Mouse (Mus musculus) hindbrain, postnatal 0 days (tissue): ENCODE results near the gene Txndc2. TPM values are rescaled to one million over a fixed set of nuclear protein-coding genes. Genes with fewer than 3 reads are reported as not detected.
A peak's percentile ranks its signal among the peaks of the same experiment; 100 is the strongest.

Experiments used
- ATAC-seq: fragments of 200-750 bp; cut with Nextera tagmentation; 2 replicates; pipeline ENCODE4 v1.8.0; 2017; ENCODE audit warnings: mild to moderate bottlenecking, moderate TSS enrichment, moderate library complexity
- DNase-seq: peaks from one replicate; pipeline ENCODE4 v3.0.0-alpha.2; 2015; ENCODE audit warnings: low spot score
- H3K27ac ChIP-seq: fragments of 300-500 bp; sonication (generic); 2 replicates; pipeline ENCODE4 v1.5.1; 2014; ENCODE audit warnings: mild to moderate bottlenecking
- H3K27me3 ChIP-seq: fragments of 300-500 bp; sonication (generic); 2 replicates; pipeline ENCODE4 v1.6.1; 2014; ENCODE audit warnings: low read length, mixed read lengths; ENCODE audit not compliant: insufficient read depth
- H3K36me3 ChIP-seq: fragments of 300-500 bp; sonication (generic); 2 replicates; pipeline ENCODE4 v1.6.1; 2014; ENCODE audit warnings: low read length, mixed read lengths; ENCODE audit not compliant: insufficient read depth
- H3K4me1 ChIP-seq: fragments of 300-500 bp; sonication (generic); 2 replicates; pipeline ENCODE4 v1.6.1; 2014; ENCODE audit warnings: antibody characterized with exemption, low read length, mixed read lengths; ENCODE audit not compliant: insufficient read depth
- H3K4me2 ChIP-seq: fragments of 300-500 bp; sonication (generic); 2 replicates; pipeline ENCODE4 v1.6.1; 2014; ENCODE audit warnings: low read depth, mild to moderate bottlenecking, low read length, moderate library complexity, mixed read lengths
- H3K4me3 ChIP-seq: fragments of 300-500 bp; sonication (generic); 2 replicates; pipeline ENCODE4 v1.5.1; 2014; ENCODE audit warnings: low read length
- H3K9ac ChIP-seq: fragments of 300-500 bp; sonication (generic); replicated peaks from 2 replicates; pipeline ENCODE4 v1.6.1; 2014; ENCODE audit warnings: mild to moderate bottlenecking, low read length, moderate library complexity, mixed read lengths
- H3K9me3 ChIP-seq: fragments of 300-500 bp; sonication (generic); 2 replicates; pipeline ENCODE4 v1.6.1; 2016; ENCODE audit warnings: low read length, mixed read lengths
- CTCF ChIP-seq: IDR thresholded peaks from 2 replicates; pipeline ENCODE4 v1.5.1; 2016; ENCODE audit warnings: antibody characterized with exemption, control low read depth, low read depth
- WGBS: fragments of 180-500 bp; shearing (Covaris S2); extraction: QIAGEN DNeasy Blood & Tissue Kit; methylation state at CpG from one replicate; pipeline ENCODE4 v1.1.7; 2014; 5-methylcytosine and 5-hydroxymethylcytosine counted together
- polyA plus RNA-seq: library from polyadenylated mRNA; unstranded; fragments of >200 nt; fragmentation: Nextera tagmentation; extraction: Ambion mirVana; gene quantifications from 2 replicates; pipeline ENCODE4 v1.2.1, GENCODE M21; 2015
- total RNA-seq: library from RNA; depleted of rRNA; stranded (reverse); fragments of >200 nt; gene quantifications from 2 replicates; pipeline ENCODE4 v1.2.3, GENCODE M21; 2014

Gene Txndc2
- total and polyA plus RNA-seq, 2 experiments from 2014 or later: 0.13 TPM; not detected in 1

DNA sequence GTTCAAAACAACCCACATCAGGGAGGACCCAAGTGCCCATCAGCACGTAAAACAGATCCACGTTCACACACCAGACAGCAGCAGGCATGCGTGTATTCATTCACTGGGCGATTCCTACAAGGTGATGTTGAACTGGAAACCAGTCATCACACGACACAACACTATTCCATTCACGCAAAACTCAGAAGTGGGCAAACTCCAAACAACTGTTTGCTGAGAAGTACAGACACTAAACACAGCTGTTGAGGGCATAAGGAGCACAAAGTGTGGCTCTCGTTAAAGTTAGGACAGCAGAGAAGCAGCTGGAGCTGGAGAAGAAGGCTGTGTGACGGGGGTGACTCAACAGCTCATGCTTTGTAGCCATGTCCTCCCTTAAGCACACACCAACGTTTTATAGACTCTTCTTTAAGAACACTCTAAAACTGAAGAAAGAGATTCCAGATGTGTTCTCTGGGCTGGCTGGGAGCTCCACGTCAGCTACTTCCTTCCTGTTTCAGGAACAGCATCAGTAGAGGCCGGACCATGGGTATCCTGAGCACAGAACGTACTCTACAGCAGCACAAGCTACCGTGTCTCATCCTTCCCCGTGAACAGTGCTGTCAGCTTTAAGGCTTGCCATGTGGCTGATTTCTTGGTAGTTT is 38.0 kb upstream of the Txndc2 start:
- Histone ChIP-seq H3K27ac (no peak overlapping the region), H3K4me1 (no peaks in the 10 kb centered on the region), H3K9me3 (no peaks in the 10 kb centered on the region), H3K36me3 (no peaks in the 10 kb centered on the region), H3K4me2 (no peak overlapping the region), H3K9ac (no peak overlapping the region), H3K4me3 (no peak overlapping the region), H3K27me3 (no peaks in the 10 kb centered on the region)
- no peak for DNase-seq
- no peak for TF ChIP-seq CTCF
- 72% methylated on average over 14 of the region's 14 CpGs for WGBS
- no peak for ATAC-seq

DNA sequence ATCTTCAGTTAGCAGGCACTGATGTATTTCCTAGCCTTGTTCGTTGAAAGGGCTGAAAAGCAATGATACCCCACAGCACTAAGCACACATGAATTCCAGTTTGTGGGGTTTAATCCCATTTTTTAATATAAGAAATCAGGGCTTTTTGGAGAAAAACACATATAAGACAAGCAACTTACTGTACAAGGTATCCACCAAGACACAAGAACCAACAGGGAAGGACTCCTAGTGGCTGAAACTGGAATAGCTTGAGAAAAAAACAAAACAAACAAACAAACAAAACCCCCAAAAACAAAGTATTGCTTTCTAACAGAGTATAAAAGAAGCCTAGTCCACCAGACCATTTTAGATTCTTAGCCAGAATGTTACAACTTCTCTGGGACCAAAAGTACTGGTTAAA is 35.8 kb upstream of the Txndc2 start:
- peak; percentile 31 for DNase-seq
- ATAC-seq: no peak
- no peaks in the 10 kb centered on the region for H3K27me3 ChIP-seq
- no peak overlapping the region for H3K4me3 ChIP-seq
- no peaks in the 10 kb centered on the region for H3K36me3 ChIP-seq
- H3K4me1 ChIP-seq: no peaks in the 10 kb centered on the region
- H3K4me2 ChIP-seq: no peak overlapping the region
- no peaks in the 10 kb centered on the region for H3K9me3 ChIP-seq
- no peak overlapping the region for H3K9ac ChIP-seq
- peak; percentile 58 for TF ChIP-seq CTCF
- H3K27ac ChIP-seq: no peak overlapping the region
- 98% methylated on average over 1 of the region's 1 CpGs for WGBS

DNA sequence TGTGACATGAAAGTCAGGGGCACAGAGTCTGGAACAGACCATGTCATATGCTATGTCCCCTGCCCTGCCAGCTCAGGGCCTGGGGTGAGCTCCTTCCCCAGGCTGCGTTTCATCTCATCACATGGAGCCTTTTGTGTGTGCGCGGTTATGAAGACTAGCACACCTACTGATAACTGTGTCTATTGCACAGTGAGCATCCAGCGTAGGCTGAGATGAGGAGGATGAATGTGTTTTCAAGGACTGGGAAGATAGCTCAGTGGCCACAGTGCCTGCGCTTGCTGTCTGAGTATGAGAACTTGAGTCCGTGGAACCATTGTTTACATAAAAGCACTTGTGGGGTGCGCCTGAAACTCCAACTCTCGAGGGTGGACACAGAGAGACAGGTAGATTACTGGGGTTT is 34.6 kb upstream of the Txndc2 start:
- ATAC-seq: no peak
- no peak for TF ChIP-seq CTCF

DNA sequence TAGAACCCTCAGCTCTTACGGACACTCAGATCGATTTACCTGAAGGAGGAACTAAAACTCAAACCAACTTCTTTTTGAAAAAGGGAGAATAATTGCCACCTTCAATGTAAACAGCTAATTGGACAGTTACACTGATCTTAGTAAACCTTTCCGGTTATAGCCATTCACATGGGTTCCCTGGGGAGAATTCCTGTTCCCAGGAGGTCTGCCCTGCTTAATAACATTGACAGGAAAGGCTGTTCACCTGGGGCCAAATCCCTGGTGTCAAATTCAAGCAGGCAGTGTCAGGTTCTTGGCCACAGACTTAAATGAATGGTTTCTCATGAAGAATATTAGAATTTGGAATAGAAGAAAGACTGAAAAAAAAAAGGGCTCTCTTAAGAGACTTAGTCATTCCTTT is 34.0 kb upstream of the Txndc2 start:
- Histone ChIP-seq H3K36me3 (no peaks in the 10 kb centered on the region), H3K9me3 (no peaks in the 10 kb centered on the region), H3K4me1 (no peaks in the 10 kb centered on the region), H3K4me2 (no peak overlapping the region), H3K9ac (no peak overlapping the region), H3K4me3 (no peak overlapping the region), H3K27ac (no peak overlapping the region), H3K27me3 (no peaks in the 10 kb centered on the region)
- no peak for DNase-seq
- 84% methylated on average over 3 of the region's 3 CpGs for WGBS
- no peak for TF ChIP-seq CTCF
- ATAC-seq: no peak

More for the DNA sequence above, 34.6 kb upstream of the Txndc2 start:
- DNase-seq: no peak
- WGBS: 94% methylated on average over 8 of the region's 8 CpGs
- no peaks in the 10 kb centered on the region for H3K27me3 ChIP-seq
- no peak overlapping the region for H3K4me2 ChIP-seq
- no peaks in the 10 kb centered on the region for H3K36me3 ChIP-seq
- no peaks in the 10 kb centered on the region for H3K9me3 ChIP-seq
- no peak overlapping the region for H3K27ac ChIP-seq
- H3K4me3 ChIP-seq: no peak overlapping the region
- no peaks in the 10 kb centered on the region for H3K4me1 ChIP-seq
- no peak overlapping the region for H3K9ac ChIP-seq

DNA sequence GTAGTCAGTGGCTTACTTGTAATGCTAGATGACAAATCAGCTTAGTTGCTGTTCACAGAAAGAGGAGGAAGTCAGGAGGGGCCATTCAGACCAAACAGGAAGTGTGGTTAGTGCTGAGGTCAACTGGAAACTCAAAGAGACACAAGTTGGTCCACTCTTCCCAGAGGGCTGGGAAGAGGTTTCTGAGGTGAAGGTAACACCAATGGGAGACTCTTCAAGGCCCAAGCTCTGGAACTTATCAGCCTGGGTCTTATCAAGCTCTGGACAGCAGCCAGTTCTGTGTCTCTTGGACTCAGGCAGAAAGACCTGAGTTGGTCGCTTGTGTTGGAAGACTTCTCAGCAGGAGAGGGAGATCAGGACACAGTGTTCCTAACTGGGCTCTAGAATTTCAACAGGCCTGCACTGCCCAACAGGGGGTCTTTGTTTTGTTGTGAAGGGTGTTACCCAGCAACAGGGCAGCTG is 32.8 kb upstream of the Txndc2 start:
- Histone ChIP-seq H3K9me3 (no peaks in the 10 kb centered on the region), H3K4me2 (no peak overlapping the region), H3K36me3 (no peaks in the 10 kb centered on the region), H3K27ac (no peak overlapping the region), H3K9ac (no peak overlapping the region), H3K4me1 (no peaks in the 10 kb centered on the region), H3K27me3 (no peaks in the 10 kb centered on the region), H3K4me3 (no peak overlapping the region)
- no peak for ATAC-seq
- no peak for DNase-seq
- no peak for TF ChIP-seq CTCF
- WGBS: 25% methylated on average over 1 of the region's 1 CpGs

DNA sequence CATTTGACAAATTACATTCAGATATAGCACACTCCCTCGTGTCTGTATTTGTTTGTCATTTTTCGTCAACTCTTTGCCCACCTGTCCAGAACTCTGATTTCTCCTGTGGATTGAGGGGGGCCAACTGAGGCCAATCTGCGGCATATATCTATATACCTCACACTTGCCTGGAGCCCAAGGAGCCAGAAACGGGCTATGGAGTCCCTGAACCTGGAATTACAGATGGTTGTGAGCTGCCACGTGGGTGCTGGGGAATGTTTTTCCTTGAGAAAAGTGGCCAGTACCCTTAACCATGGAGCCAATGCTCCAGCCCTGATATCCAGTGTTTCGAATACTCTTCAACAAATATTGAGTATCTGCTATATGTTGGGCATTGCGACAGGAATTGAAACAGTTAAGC is 31.0 kb upstream of the Txndc2 start:
- Histone ChIP-seq H3K9ac (no peak overlapping the region), H3K4me3 (no peak overlapping the region), H3K27me3 (no peaks in the 10 kb centered on the region), H3K9me3 (no peaks in the 10 kb centered on the region), H3K27ac (no peak overlapping the region), H3K4me2 (no peak overlapping the region), H3K36me3 (no peaks in the 10 kb centered on the region), H3K4me1 (no peaks in the 10 kb centered on the region)
- TF ChIP-seq CTCF: no peak
- DNase-seq (no peak), ATAC-seq (no peak)
- WGBS: 92% methylated on average over 7 of the region's 7 CpGs

DNA sequence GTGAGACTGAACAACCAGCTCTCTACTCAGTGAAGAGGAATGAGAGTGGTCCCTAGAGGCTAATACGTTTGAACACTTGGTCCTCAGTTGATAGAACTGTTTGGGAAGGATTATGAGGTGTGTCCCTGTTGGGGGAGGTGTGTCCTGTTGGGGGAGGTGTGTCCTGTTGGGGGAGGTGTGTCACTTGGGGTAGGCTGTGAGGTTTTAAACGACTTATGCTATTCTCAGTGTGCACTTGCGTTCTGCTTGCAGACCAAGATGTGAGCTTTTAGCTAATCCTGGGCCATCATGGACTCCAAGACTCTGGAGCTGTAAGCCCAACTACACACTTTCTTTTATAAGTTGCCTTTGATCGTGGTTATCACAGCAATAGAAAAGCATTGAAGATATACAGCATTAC is 27.1 kb upstream of the Txndc2 start:
- no peak for TF ChIP-seq CTCF
- Histone ChIP-seq H3K4me2 (no peak overlapping the region), H3K27ac (no peak overlapping the region), H3K9me3 (no peaks in the 10 kb centered on the region), H3K4me1 (no peaks in the 10 kb centered on the region), H3K4me3 (no peak overlapping the region), H3K27me3 (no peaks in the 10 kb centered on the region), H3K9ac (no peak overlapping the region), H3K36me3 (no peaks in the 10 kb centered on the region)
- no peak for DNase-seq
- no peak for ATAC-seq
- WGBS: 88% methylated on average over 4 of the region's 4 CpGs
